Mouse (Mus musculus) cerebellum, postnatal 4 days (tissue): ENCODE results near the gene Ghitm.
"Not testable (repeated sequence)": the region's sequence is repeated elsewhere in the genome, so short reads cannot be mapped to it uniquely, and the experiment has no call there.

Experiments
- DNase-seq, 2 experiments: peaks; one replicate each; pipeline ENCODE4 v3.0.0; 2022; ENCODE audit warnings: low spot score in 2 of 2, mixed read lengths in 1 of 2

Gene Ghitm

DNA sequence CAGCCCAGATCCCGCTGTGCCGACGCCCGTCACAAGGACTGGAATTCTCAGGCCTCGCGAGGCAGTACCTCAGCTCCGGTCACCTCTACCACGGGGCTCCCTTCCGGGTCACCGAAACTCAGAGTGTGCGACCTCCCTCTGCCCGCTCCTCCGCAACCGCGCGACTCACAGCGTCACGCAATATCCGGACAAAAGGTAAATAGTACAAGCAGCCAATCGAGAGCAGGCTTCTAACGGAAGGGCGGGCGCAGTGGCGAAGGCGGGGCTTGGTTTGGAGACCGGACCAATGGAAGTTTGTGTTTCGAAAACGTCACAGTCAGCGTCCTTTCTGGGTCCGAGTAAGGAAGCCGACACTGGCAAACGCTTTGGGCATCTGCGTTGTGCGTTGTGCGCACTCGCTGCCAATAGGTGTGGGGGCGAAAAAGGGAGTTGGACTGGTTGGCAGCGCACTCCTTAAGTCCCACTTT is at the start of gene Ghitm:
Gene Ghitm, minus strand, starts transcription at position 146 of the 467 bp plus-strand sequence.
- peak; percentile 89 to 94 for DNase-seq

DNA sequence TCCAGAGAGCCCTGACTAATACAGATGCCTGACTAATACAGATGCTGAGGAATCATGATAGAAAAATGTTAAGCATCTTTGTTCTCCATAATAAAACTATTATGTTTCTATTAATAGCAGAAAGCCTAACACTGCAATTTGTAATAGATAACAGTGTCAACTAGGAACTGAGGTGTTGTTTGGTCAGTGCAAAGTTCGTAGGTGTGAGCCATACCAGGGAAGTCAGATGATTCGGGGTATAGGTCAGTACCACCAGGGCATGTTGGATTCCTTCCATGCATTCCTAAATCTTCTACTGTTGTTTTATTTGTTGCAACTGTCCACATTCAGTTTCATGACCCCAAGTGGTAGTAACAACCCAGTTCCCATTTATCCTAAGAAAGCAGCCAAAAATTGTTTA is 49.8 kb upstream of the Ghitm start:
- DNase-seq, result no peak

DNA sequence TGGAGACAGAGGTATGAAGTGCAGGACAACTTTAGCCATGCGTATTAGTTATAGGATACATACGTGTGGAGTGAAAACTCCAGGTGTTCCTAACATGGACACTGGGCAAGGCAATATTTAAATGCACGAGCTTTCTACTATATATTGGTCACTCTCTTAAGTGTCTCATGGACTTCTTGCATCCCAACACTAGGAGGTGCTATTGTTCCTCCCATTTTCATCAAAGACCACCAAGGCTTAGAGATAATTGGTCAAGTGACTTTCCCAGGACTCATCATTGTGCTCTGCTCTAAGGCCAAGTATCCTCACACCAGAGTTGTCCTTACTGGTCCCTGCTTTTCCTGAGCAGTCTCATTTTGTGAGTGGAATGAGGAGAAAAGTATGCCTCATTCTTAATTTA is 39.4 kb upstream of the Ghitm start:
- DNase-seq, result no peak

DNA sequence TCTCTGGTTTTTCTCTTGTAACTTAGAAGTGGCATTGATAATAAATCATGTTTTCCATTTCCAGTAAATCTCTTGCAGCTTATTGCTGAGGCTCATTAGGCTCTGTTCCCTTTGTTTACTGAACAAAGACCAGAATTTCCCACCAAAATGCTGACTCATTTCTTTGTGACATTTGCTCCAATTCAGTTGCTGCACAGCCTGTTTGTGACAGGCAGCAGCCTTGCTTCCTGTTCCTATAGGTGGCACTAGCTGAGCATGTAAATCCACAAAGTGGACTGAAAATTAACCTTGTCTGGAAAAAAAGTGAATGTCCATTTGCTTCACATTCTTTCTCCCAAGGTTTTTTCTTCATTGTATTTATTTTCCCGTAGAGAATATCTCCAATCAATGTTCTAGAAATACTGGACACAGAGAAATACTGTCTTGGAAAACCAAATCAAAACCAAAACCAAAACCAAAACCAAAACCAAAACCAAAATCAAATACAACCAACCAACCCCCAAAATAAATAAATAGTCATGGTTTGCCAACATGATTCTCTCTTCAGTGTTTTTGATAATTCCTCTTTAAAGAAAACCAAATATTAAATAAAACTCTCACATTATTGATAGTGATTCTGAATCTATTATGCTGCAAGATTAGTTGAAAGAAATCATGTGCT is 30.3 kb upstream of the Ghitm start:
- DNase-seq, result no peak

DNA sequence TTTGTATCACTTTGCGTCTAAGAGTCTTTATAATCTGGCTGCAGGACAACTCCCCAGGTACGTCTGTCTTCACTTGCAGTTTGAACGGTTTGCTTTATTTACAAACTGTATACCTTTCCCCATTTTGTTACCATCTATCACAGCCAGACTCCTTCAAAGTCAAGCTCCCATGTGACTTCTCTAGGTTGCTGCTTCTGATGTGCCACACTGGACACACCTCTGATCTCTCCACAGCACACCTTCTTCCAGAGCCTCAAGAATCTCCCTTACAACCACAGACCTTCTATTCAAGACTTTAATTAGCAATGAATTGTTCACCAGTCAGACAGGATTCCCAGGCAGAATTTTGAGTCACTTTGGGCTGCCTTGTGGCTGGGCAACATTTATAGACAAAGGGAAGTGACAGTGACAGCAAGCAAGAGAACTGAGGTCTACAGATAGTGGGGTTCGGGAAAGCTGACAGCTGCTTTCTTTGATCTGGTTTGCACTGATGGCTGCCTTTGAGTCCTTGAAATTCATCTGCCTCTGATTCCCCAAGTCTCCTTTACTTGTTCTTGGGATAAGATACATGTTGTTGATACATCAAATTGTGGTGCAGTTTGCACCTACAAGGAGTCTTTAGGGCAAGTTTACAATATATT is 29.4 kb upstream of the Ghitm start:
- DNase-seq, result no peak

DNA sequence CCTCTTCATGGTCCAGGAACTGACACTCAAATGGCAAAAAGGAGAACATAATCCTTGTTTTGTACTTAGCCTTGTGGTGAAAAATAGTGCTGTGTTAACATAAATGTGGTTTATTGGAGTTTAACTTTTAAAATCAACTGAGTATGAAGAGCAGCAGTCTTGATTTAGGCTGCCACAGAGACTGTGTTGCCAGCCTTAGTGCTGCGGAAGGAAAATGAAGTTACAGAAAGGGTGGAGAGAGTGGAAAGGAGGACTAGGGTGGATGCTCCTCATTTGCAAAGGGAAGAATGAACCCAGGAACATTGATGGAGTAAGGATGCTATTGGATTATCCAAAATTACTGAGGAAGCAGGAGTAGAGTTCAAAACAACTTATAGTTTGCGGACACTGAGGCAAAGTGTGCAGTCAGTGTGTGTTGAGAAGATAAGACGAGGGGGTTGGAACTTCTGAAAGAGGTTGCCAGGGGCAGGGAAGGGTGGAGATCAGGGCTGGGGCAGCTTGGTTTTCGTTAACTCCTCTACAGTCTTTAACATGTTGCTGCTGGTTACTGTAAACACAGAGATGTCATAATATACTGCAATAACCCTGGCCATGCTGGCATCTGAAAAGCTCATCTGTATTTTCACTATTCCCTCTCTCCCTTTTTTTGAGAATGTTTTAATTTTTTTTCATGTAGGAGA is 28.3 kb upstream of the Ghitm start:
- no peak for DNase-seq

DNA sequence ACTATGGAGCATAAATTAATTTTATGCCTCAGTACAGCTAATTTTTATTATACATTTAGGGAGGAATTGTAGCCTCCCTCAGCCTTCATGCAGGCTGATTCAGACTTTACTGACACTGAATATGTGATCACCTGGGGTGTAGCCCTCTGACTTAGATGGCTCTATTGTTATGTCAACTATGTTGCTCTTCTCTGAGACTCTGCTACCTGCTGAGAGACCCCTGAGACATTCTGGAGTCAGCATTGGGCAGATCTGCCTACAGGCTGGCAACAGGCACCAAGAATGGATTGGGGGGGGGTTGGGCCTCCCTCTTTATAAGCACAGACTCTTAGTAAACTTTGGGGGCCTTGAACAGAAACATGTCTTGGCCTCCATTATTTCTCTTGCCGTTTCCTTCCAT is 19.3 kb upstream of the Ghitm start:
- no peak for DNase-seq

DNA sequence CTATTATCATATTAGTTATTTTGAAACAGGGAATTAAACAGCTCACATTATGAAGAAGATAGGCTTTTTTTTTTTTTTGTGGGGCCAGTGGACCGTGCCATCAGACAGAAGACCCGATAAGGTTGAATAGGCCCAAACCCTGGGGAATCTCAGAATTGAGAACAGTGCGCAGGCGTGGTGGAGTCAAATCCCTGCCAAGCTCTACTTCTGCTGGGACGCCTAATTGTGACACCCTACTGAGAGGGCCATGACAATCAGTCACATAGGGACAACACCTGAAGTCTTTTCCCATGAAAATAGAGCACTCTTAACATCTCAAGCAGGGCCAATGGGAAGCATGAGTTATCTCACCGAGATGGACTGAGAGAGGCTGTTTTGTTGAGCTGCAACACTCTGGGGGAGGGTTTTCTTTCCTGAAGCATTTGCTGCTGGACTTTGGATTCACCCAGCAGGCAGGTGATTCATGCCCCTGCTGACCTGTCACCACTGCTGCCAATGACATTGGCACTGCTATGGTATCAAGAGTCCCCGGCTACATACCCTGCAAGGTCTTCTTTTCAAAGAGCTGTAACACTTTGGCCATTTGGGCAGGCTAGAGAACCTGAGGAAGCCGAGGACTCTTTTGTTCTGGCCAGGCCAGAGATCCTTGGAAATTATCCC is 4.1 kb upstream of the Ghitm start:
- DNase-seq, result no peak

DNA sequence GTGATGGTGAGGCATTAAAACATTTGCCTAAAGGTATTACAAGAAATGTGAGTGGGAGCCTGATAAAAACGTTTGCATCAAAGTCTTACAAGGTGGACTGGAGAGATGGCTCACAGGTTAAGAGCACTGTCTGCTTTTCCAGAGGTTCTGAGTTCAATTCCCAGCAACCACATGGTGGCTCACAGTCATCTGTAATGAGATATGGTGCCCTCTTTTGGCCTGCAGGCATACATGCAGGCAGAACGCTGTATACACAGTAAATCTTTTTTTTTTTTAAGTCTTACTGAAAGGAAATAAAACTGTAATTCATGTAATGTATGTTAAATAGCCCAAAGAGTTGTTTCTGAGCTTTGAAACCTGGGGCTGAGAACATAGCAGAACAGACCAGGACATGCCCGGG is 2.5 kb upstream of the Ghitm start:
- DNase-seq, result not testable (repeated sequence)

DNA sequence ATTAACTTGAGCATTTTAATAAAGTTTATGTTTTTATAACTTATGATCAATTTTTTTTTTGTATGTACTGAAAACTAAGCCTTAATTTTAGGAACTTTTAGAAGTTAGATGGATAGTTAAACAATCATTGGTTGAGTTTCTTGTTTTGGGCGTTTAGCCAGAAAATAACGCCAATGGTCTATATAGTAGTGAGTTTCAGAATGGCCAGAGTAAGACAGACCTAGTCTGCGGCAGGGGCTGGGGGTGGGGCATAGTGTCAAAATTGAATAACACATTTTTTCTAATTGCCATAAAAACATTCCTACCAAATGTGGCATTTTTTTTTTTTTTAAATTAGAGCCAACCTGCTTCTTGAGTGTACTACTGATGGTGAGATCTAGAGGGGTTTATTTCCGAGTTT is 1.0 kb upstream of the Ghitm start:
- no peak for DNase-seq

DNA sequence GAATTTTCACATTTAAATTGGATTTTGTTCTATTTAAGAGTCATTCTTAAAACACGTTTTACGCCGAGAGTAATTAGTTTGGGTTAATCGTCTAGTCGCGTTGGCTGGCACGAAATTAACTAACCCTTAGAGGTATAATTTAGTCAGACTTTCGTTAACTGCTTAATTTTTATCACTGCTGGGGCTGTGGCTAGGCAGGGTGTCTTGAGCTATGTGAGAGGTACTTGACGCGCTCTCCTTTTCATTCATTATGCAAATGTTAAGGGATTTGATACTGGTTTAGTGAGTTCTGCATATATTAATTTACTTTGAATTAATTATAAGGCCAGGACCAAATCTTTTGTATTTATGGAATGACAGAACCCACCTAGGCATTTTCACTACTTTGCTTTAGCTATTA is 599 bp upstream of the Ghitm start:
- no peak for DNase-seq

DNA sequence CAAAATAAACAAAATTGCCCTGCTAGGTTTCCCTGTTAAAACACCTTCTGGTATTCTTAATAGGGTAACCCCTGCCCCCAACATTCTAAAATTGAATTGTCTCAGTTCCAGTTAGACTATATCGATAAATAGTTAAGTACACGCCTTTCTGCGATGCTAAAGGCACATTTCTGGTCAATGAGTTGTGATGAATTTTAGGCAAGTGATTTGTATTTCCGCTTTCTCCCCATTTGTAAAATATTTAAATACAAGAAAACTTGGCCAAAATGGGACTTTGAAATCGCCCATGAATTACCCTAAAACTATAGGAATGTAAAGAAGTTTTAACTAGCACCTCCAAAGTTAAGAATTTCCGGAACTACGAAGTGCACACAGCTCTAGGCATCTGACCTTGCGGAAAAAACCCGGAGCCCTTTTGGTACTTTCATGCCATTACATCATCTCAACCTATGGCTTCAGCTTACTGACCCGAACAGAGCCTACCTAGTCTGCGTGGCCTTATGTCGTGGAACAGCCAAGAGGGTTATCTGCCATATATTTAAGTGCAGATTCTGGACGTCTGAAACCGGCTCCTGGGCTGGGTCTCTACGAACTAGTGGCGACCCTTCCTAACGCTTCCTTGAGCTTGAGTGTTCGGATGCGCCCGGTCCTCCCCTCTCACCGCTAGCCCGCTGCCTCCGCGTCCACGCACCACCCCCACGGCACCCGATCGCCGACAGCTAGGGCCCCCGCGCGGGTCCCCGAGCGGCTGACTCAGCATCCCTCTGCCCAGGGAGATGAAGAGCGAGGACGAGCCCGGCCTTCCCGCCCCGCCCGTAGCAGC is 557 bp downstream of the Ghitm start:
- DNase-seq, result peak in 1 of 2 experiments; percentile 23

DNA sequence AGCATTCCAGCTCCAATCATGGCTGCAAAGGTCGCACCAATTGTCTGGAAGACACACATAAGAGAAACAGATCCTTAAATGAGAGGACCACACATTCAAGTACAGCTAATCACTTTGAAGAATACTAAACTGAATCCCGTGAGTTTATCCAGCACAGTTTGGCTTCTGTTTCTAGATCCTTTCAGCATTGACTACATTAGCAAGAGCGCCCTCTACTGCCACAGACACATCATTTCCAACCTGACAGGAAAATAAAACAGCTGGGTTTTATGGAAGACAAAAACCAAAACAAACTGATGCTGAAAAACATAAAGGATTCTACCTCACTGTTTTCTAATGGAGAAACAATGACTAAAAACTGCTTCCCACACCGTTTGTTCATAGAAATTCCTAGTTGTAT is 7.4 kb downstream of the Ghitm start:
- peak in 1 of 2 experiments; percentile 17 for DNase-seq

DNA sequence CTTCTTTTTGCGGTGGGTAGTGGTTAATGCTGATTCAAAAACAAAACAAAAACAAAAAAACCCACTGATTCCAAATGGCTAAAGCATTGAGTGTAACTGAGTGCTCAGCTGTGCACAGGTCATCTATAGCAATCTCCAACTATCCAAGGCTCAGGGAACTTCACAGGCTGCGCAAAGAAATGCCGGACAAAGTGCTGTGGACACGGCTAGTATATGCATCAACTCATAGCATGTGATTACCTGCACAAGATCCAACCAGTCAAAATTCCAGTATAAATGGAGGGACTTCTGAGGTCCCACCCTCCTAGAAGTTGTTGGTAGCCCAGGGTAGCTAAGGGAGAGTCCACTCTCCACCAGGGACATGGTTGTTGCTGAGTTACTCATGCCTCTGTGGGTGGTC is 15.8 kb downstream of the Ghitm start:
- DNase-seq, result no peak

DNA sequence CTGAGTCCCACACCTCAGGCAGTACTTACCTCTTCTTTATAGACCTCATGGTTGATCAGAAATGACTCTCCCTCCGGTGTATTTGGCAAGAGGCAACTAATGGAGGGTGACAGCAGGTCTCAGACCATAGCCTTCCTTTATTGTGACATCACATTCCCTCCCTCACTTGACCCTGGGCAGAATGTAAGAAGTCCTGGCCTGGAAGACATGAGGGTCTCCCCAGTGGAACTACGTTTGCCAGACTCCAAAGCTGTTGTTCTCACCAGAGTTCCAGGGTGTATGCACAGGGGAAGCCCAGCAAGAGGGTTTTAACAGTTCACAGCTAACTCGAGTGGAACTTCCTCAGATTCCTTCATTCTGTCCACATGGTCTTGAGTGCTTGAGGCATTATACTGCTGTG is 21.1 kb downstream of the Ghitm start, which contains the start of gene 2610528A11Rik:
Gene 2610528A11Rik, minus strand, starts transcription at position 101 of the 400 bp plus-strand sequence.
- no peak for DNase-seq

DNA sequence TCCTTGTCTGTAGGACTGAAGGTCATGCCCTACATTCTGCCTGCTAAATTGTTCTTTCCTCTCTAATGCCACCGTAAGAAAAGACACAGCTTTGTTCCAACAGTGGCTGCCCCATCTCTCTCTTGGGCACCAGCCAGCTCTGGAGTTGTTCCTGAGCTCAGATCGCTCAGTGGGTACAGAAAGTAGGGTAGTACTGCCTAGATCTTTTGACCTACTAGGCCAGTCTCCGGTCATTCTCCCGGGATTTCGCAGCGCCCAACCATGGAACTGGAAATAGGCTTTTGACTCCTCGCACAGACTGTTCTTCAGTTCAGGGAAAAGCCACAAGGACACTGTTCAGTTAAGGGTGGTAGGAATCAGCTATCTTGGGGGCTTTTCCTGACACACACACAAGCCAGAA is 22.1 kb downstream of the Ghitm start:
- DNase-seq, result no peak

DNA sequence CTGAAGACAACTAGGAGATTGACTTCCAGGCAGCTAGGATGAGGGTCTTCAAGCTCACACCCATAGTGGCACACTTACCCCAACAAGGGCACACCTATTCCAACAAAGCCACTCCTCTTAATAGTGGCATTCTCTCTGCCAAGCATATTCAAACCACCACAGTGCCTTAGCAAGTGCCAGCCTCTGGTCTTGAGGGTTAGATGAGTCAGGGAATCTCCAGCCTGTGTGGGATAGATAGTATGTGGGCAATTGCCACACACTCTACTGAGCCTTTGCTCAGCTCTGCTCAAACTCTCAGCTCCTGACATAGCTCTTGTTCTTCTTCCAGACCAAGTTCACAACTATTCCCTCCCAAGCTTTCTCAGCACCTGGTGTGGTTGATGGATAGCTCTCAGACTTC is 23.7 kb downstream of the Ghitm start:
- no peak for DNase-seq

DNA sequence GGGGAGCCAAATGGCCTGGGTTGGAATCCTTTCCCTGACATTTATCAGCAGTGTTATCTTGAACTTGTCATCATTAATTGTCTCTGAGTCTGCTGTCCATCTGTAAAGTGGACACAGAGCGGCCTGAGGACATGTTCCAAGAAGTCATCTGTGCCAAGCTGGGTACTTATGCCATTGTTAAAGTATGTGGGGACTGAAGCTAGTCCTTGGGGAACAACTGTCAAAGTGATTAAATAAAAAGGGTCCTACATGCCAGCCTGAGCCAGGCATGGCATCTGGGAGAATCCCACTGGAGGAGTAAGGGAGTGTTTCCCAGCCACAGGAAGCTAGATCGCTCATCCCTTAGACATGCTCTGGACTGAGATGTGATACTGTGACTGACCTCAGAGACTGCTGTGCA is 24.6 kb downstream of the Ghitm start:
- no peak for DNase-seq

DNA sequence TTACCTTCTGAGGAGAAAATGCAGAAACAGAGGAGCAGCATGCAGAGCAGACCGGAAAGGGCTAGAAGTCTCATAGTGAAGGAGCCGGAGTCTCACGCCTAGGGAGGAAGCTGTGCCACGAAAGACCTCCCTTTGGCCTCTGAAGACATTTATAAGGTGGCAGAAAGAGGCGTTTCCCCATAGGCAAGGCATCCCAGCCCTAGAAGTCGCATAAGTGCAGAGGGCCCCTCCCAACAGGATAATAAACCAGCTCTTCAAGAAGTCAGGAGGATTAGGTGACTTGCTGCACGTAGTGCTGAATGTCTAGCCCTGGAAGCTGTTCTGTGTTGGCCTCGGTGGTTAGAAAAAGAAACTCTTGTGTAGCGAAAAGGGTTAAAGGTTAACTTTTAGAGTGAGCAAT is 25.1 kb downstream of the Ghitm start:
- DNase-seq, result no peak

DNA sequence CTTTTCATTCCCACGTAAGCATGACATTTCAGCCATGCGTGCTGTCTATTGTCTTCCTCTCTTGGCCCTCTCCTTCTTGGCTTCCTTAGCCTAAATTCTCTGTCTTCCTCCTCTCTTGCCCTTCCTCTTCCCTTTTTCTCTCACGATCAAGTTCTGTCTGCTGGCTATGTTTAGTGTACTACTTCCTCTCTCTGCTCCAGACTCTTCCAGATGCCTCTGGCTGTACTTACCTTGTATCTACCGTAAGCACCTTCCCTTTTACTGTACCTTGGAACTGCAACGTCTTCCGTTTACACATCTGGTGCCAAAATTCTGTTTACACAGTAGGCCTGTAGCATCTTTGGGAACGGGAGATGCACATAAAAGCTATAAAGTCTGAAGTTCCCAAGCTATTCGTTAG is 25.6 kb downstream of the Ghitm start:
- DNase-seq, result no peak

DNA sequence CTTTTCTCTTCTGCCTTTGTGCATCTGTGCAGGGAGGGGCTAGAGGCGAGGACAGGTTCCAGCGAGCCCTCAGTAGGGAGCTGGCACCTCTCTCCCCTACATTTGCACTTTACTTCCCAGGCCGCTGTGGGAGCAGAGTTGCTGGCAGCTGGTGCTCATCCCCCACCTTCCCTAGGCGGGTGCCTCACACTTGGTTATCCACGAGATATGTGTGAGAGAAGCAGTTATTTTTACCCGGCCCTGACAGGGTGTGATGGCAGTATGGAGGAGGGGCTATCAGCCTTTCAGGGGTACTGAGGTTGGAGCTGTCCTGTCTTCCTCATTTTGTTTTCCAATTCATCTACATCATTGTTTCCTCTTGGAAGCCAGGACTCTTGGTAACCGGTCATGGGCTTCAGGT is 29.2 kb downstream of the Ghitm start:
- no peak for DNase-seq

DNA sequence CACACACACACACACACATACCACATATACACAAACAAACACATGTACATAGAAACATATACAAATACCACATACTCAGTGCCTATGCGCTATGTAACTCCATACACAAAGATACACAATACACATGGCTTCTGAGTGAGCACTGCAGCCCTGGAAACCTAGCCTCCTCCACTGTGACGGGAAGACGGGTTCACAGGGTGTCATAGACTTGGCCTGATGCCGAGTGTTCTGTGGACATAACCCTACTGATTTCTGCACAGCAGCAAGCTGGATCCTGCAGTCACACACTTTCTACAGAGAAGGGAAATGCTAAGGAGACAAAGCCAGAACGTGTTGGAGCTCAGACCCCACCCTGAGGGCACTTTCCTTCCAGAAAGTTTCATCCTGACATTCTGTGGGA is 30.3 kb downstream of the Ghitm start:
- no peak for DNase-seq
